In genomic region chr13:3877185-3877584, GRCm38 (mm10) we compare ENCODE assay signal across 14 mouse cellular contexts. TPM values are rescaled to one million over a fixed set of nuclear protein-coding genes. Genes with fewer than 3 reads are reported as not detected.
DNase-seq lines count a peak whose midpoint lies in the region; ATAC-seq and TF ChIP-seq lines count a peak whose summit lies in the region.
"Had no signal": no experiment of that assay in that cellular context is flagged by ENCODE, and none has a peak within 500 bp of the region (broad histone marks: within the 10 kb centered on the region; RNA-seq: fewer than 3 reads in every experiment).

No protein-coding gene starts in this region.

- H3K4me2 ChIP-seq in heart, embryonic 11.5 days = no peak overlapping the region
- no peak overlapping the region for H3K4me2 ChIP-seq in lung, embryonic 14.5 days
- H3K4me2 ChIP-seq in intestine, embryonic 15.5 days (replicated peaks) = no peak overlapping the region
- no peak overlapping the region for H3K4me2 ChIP-seq in stomach, embryonic 14.5 days (replicated peaks; ENCODE audit: low read depth, low read length)

- H3K9me3 ChIP-seq in heart, embryonic 11.5 days (replicated peaks; ENCODE audit: control insufficient read depth, low read length) = no peaks in the 10 kb centered on the region
- no peaks in the 10 kb centered on the region for H3K9me3 ChIP-seq in lung, embryonic 14.5 days (ENCODE audit: low read depth, low read length)
- no peaks in the 10 kb centered on the region for H3K9me3 ChIP-seq in intestine, embryonic 15.5 days
- H3K9me3 ChIP-seq in stomach, embryonic 14.5 days (ENCODE audit: control insufficient read depth, low read depth, low read length) = no peaks in the 10 kb centered on the region

- WGBS in heart, embryonic 11.5 days (ENCODE audit: insufficient replicate concordance) = 55% methylated on average over 6 of the region's 6 CpGs
- 46% methylated on average over 6 of the region's 6 CpGs for WGBS in lung, embryonic 14.5 days
- WGBS in intestine, embryonic 15.5 days = 56% methylated on average over 6 of the region's 6 CpGs
- WGBS in stomach, embryonic 14.5 days = 36% methylated on average over 6 of the region's 6 CpGs

- no peak overlapping the region for H3K9ac ChIP-seq in heart, embryonic 11.5 days (ENCODE audit: low read depth, low read length)
- H3K9ac ChIP-seq in lung, embryonic 14.5 days = no peak overlapping the region
- no peak overlapping the region for H3K9ac ChIP-seq in intestine, embryonic 15.5 days
- H3K9ac ChIP-seq in stomach, embryonic 14.5 days (replicated peaks; ENCODE audit: low read depth, low read length) = no peak overlapping the region

- no peak for DNase-seq in heart, adult 8-10 months (ENCODE audit: low spot score)
- no peak for DNase-seq in lung, embryonic 14.5 days
- DNase-seq in lung, postnatal 36 days = no peak
- DNase-seq in adrenal gland, adult 8-10 months = no peak
- DNase-seq in thymus, postnatal 14 days = no peak
- DNase-seq: adrenal gland, postnatal 10 days; cerebellum, adult 18-20 months; gastrocnemius, adult 2 months; lung, adult 2 months; thymus, postnatal 4 days had no signal

- ATAC-seq in heart, embryonic 11.5 days (replicated peaks; ENCODE audit: insufficient number of reproducible peaks, low FRiP score, low TSS enrichment) = peak; percentile 33; the same call in 1 of the 2 replicates
- ATAC-seq in lung, embryonic 14.5 days (ENCODE audit: insufficient read depth) = peak; percentile 48
- no peak for ATAC-seq in intestine, embryonic 15.5 days
- peak; percentile 59; the same call in 1 of the 2 replicates for ATAC-seq in stomach, embryonic 14.5 days (ENCODE audit: insufficient number of reproducible peaks, insufficient read depth, low FRiP score, low read depth)

- peaks cover 7% of the 10 kb centered on the region for H3K4me1 ChIP-seq in heart, embryonic 11.5 days (ENCODE audit: control insufficient read depth, insufficient read depth, low read length)
- no peaks in the 10 kb centered on the region for H3K4me1 ChIP-seq in lung, embryonic 14.5 days (ENCODE audit: insufficient read depth)
- H3K4me1 ChIP-seq in intestine, embryonic 15.5 days (replicated peaks) = peaks cover 11% of the 10 kb centered on the region; the same call in 1 of the 2 replicates
- no peaks in the 10 kb centered on the region for H3K4me1 ChIP-seq in stomach, embryonic 14.5 days (ENCODE audit: control insufficient read depth, insufficient read depth, low read length)

- H3K27ac ChIP-seq in heart, embryonic 11.5 days (ENCODE audit: low read depth, low read length) = no peak overlapping the region
- no peak overlapping the region for H3K27ac ChIP-seq in lung, embryonic 14.5 days (ENCODE audit: low read depth)
- H3K27ac ChIP-seq in intestine, embryonic 15.5 days = 0 out of 2 replicates have a peak overlapping the region, but pooled peaks have one; percentile 6
- no peak overlapping the region for H3K27ac ChIP-seq in stomach, embryonic 14.5 days (ENCODE audit: low read length)
- H3K27ac ChIP-seq: gastrocnemius, adult 2 months had no signal

- H3K36me3 ChIP-seq in heart, embryonic 11.5 days (ENCODE audit: control insufficient read depth, insufficient read depth, low read length) = peaks cover 11% of the 10 kb centered on the region
- peaks cover 20% of the 10 kb centered on the region for H3K36me3 ChIP-seq in lung, embryonic 14.5 days (ENCODE audit: insufficient read depth)
- H3K36me3 ChIP-seq in intestine, embryonic 15.5 days = 0 out of 2 replicates have a peak, but pooled peaks cover 6% of the 10 kb centered on the region
- peaks cover 6% of the 10 kb centered on the region for H3K36me3 ChIP-seq in stomach, embryonic 14.5 days (ENCODE audit: control insufficient read depth, insufficient read depth, low read length)

- no peaks in the 10 kb centered on the region for H3K27me3 ChIP-seq in heart, embryonic 11.5 days (ENCODE audit: control insufficient read depth, insufficient read depth, low read length)
- no peaks in the 10 kb centered on the region for H3K27me3 ChIP-seq in lung, embryonic 14.5 days (ENCODE audit: insufficient read depth, low read length)
- no peaks in the 10 kb centered on the region for H3K27me3 ChIP-seq in intestine, embryonic 15.5 days (replicated peaks)
- no peaks in the 10 kb centered on the region for H3K27me3 ChIP-seq in stomach, embryonic 14.5 days (ENCODE audit: control insufficient read depth, insufficient read depth, low read length)

- no peak overlapping the region for H3K4me3 ChIP-seq in heart, embryonic 11.5 days (ENCODE audit: low read depth, low read length)
- H3K4me3 ChIP-seq in lung, embryonic 14.5 days (ENCODE audit: low read depth, low read length) = no peak overlapping the region
- no peak overlapping the region for H3K4me3 ChIP-seq in intestine, embryonic 15.5 days (replicated peaks)
- H3K4me3 ChIP-seq in stomach, embryonic 14.5 days (ENCODE audit: low read depth, low read length) = no peak overlapping the region
- H3K4me3 ChIP-seq: gastrocnemius, adult 2 months had no signal

- no peak for TF ChIP-seq CTCF in lung, embryonic 14.5 days (IDR thresholded peaks at IDR 0.05; ENCODE audit: low read depth)

RNA-seq across cellular contexts. Expression of gene Calm5, which starts 23.2 kb away (rescaled TPM):
- polyA plus RNA-seq in heart, embryonic 11.5 days (2014; fragmentation: Nextera tagmentation; extraction: Ambion mirVana) = not detected in 2 replicates
- total RNA-seq in heart, adult 8-10 months (2022) = not detected
- not detected in 2 replicates for polyA plus RNA-seq in lung, embryonic 14.5 days (2014; fragmentation: Nextera tagmentation; extraction: Ambion mirVana)
- polyA plus RNA-seq in intestine, embryonic 15.5 days (2015; fragmentation: Nextera tagmentation; extraction: Ambion mirVana) = not detected in 2 replicates
- polyA plus RNA-seq in stomach, embryonic 14.5 days (2014; fragmentation: Nextera tagmentation; extraction: Ambion mirVana) = 0.71 TPM in 1 of 2 replicates, not detected in the other
- not detected for total RNA-seq in adrenal gland, adult 8-10 months (2022)
- total RNA-seq: adrenal gland, postnatal 10 days; gastrocnemius, adult 2 months; heart, postnatal 25 days had no signal
- polyA plus RNA-seq: lung, adult 2 months had no signal

RNA-seq across cellular contexts. Expression of gene Calm4, which starts 39.6 kb away (rescaled TPM):
- not detected in 2 replicates for polyA plus RNA-seq in heart, embryonic 11.5 days (2014; fragmentation: Nextera tagmentation; extraction: Ambion mirVana)
- total RNA-seq in heart, adult 8-10 months (2022) = not detected
- not detected in 2 replicates for polyA plus RNA-seq in lung, embryonic 14.5 days (2014; fragmentation: Nextera tagmentation; extraction: Ambion mirVana)
- not detected in 2 replicates for polyA plus RNA-seq in intestine, embryonic 15.5 days (2015; fragmentation: Nextera tagmentation; extraction: Ambion mirVana)
- not detected in 2 replicates for polyA plus RNA-seq in stomach, embryonic 14.5 days (2014; fragmentation: Nextera tagmentation; extraction: Ambion mirVana)
- not detected for total RNA-seq in adrenal gland, adult 8-10 months (2022)
- total RNA-seq: adrenal gland, postnatal 10 days; gastrocnemius, adult 2 months; heart, postnatal 25 days had no signal

RNA-seq across cellular contexts. Expression of gene Net1, which starts 40.8 kb away (rescaled TPM):
- polyA plus RNA-seq in heart, embryonic 11.5 days (2014; fragmentation: Nextera tagmentation; extraction: Ambion mirVana) = 47.9 and 51.8 TPM in 2 replicates
- 10 to 100 TPM; 14.6 to 21.0 (median 18.4) TPM for total RNA-seq in heart, adult 8-10 months (2022)
- polyA plus RNA-seq in lung, embryonic 14.5 days (2014; fragmentation: Nextera tagmentation; extraction: Ambion mirVana) = 71.4 and 74.5 TPM in 2 replicates
- polyA plus RNA-seq in intestine, embryonic 15.5 days (2015; fragmentation: Nextera tagmentation; extraction: Ambion mirVana) = 124 and 131 TPM in 2 replicates
- 70.9 and 75.8 TPM in 2 replicates for polyA plus RNA-seq in stomach, embryonic 14.5 days (2014; fragmentation: Nextera tagmentation; extraction: Ambion mirVana)
- total RNA-seq in adrenal gland, adult 8-10 months (2022) = 100 to 1,000 TPM; 146 to 278 (median 191) TPM

RNA-seq across cellular contexts. Expression of gene Tubal3, which starts 40.9 kb away (rescaled TPM):
- not detected in 2 replicates for polyA plus RNA-seq in heart, embryonic 11.5 days (2014; fragmentation: Nextera tagmentation; extraction: Ambion mirVana)
- total RNA-seq in heart, adult 8-10 months (2022) = not detected
- not detected in 2 replicates for polyA plus RNA-seq in lung, embryonic 14.5 days (2014; fragmentation: Nextera tagmentation; extraction: Ambion mirVana)
- 31.1 and 36.0 TPM in 2 replicates for polyA plus RNA-seq in intestine, embryonic 15.5 days (2015; fragmentation: Nextera tagmentation; extraction: Ambion mirVana)
- polyA plus RNA-seq in stomach, embryonic 14.5 days (2014; fragmentation: Nextera tagmentation; extraction: Ambion mirVana) = 0.10 and 0.14 TPM in 2 replicates
- total RNA-seq in adrenal gland, adult 8-10 months (2022) = not detected
- total RNA-seq: adrenal gland, postnatal 10 days; gastrocnemius, adult 2 months; heart, postnatal 25 days had no signal
